Mouse (Mus musculus): ENCODE data around the gene Cox8a.

DNA sequence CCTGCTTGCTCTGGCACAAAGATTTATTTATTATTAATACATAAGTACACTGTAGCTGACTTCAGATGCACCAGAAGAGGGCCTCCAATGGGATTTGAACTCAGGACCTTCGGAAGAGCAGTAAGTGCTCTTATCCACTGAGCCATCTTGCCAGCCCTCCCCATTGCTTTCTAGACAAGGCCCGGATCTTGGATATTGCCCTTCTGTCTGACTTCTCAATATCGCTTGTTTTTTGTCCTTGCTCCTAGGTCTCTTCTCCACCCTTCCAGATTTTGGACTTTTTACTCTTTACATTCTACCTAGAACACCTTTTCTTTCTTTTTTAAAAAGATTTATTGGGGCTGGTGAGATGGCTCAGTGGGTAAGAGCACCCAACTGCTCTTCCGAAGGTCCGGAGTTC is 1.3 kb upstream of the Cox8a start:
- TF ChIP-seq POLR2A (IDR thresholded peaks at IDR 0.05; ENCODE audit: borderline replicate concordance, low read depth, low read length) (no peak), CTCF (IDR thresholded peaks at IDR 0.05; ENCODE audit: low read depth, low read length) (no peak)

Data from bone marrow macrophage, adult 2 months (primary cell).